ENCODE assay signal across 15 mouse cellular contexts in the genomic region with DNA sequence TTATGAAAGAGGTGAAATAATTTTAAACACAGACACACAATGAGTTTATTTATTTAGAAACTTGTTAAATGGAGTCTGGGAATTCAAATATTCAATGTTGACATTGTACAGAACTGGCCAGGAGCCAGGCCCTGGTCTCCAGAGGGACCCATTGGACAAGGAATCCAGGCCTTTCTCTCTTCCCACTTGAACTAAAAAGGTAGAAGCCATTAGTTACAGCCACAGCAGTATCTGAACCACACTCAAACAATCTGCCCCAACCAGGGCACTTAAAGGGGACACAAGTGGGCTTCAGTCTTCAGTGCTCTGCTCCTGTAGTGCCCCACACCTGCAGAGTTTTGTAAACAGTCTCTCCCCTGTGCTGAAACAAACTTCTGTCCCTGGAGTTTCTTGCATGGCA. TPM values are rescaled to one million over a fixed set of nuclear protein-coding genes. Genes with fewer than 3 reads are reported as not detected.
DNase-seq lines count a peak whose midpoint lies in the region; ATAC-seq and TF ChIP-seq lines count a peak whose summit lies in the region.
"Had no signal": no experiment of that assay in that cellular context is flagged by ENCODE, and none has a peak within 500 bp of the region (broad histone marks: within the 10 kb centered on the region; RNA-seq: fewer than 3 reads in every experiment).

No protein-coding gene starts in this region.

- TF ChIP-seq CTCF in lung, postnatal 0 days (IDR thresholded peaks at IDR 0.05), result no peak
- TF ChIP-seq CTCF in cerebellum, adult 2 months (IDR thresholded peaks at IDR 0.05; ENCODE audit: borderline replicate concordance, insufficient read depth, low read depth, low read length), result no peak

- intact Hi-C loops in heart, postnatal 25 days (cut with DNase I), result no loop called here

- TF ChIP-seq POLR2A in cerebellum, adult 2 months (IDR thresholded peaks at IDR 0.05; ENCODE audit: borderline replicate concordance, insufficient read depth, low read length), result no peak

- peak; percentile 59 for ATAC-seq in lung, postnatal 0 days
- no peak for ATAC-seq in intestine, embryonic 16.5 days

- H3K36me3 ChIP-seq in lung, postnatal 0 days (ENCODE audit: insufficient read depth, low read length), result no peaks in the 10 kb centered on the region
- H3K36me3 ChIP-seq in intestine, embryonic 16.5 days (ENCODE audit: control insufficient read depth, insufficient read depth, low read length), result no peaks in the 10 kb centered on the region
- H3K36me3 ChIP-seq: embryonic facial prominence, embryonic 15.5 days; hindbrain, embryonic 13.5 days; neural tube, embryonic 13.5 days had no signal

- DNase-seq in heart, adult 11 months, result peak; percentile 70
- no peak for DNase-seq in heart, postnatal 25 days (ENCODE audit: low spot score)
- DNase-seq in adipocyte (ENCODE audit: low spot score), result peak; percentile 37
- DNase-seq in kidney, postnatal 10 days, result peak; percentile 51
- DNase-seq in lung, postnatal 0 days (ENCODE audit: low spot score), result peak; percentile 82
- no peak for DNase-seq in cerebellum, adult 2 months
- DNase-seq in adrenal gland, postnatal 14 days, result no peak
- DNase-seq: adrenal gland, adult 8-10 months; cerebellum, adult 8-10 months; right cerebral cortex, postnatal 25 days; thymus, adult 2 months had no signal

- no peaks in the 10 kb centered on the region for H3K4me1 ChIP-seq in lung, postnatal 0 days (ENCODE audit: insufficient read depth, low read depth, low read length)
- H3K4me1 ChIP-seq in intestine, embryonic 16.5 days (ENCODE audit: control insufficient read depth, insufficient read depth, low read length), result peaks cover 13% of the 10 kb centered on the region
- peaks cover 4% of the 10 kb centered on the region; the same call in 1 of the 2 replicates for H3K4me1 ChIP-seq in cerebellum, adult 2 months (ENCODE audit: control insufficient read depth, insufficient read depth, low read length)

- no peaks in the 10 kb centered on the region for H3K9me3 ChIP-seq in lung, postnatal 0 days (ENCODE audit: low read length)
- no peaks in the 10 kb centered on the region for H3K9me3 ChIP-seq in intestine, embryonic 16.5 days (ENCODE audit: control insufficient read depth, low read length)
- H3K9me3 ChIP-seq: embryonic facial prominence, embryonic 15.5 days; hindbrain, embryonic 13.5 days; neural tube, embryonic 13.5 days had no signal

- H3K27ac ChIP-seq in lung, postnatal 0 days (ENCODE audit: low read length), result peak overlapping the region; percentile 87
- H3K27ac ChIP-seq in intestine, embryonic 16.5 days (ENCODE audit: low read length), result no peak overlapping the region
- no peak overlapping the region for H3K27ac ChIP-seq in cerebellum, adult 2 months (ENCODE audit: insufficient read depth, low read length)
- H3K27ac ChIP-seq: embryonic facial prominence, embryonic 15.5 days; hindbrain, embryonic 13.5 days; neural tube, embryonic 13.5 days had no signal

- H3K4me2 ChIP-seq in lung, postnatal 0 days (replicated peaks; ENCODE audit: low read depth, low read length), result peak overlapping the region; percentile 8; the same call in 1 of the 2 replicates
- H3K4me2 ChIP-seq in intestine, embryonic 16.5 days (ENCODE audit: low read depth, low read length), result no peak overlapping the region
- H3K4me2 ChIP-seq: embryonic facial prominence, embryonic 15.5 days; hindbrain, embryonic 13.5 days; neural tube, embryonic 13.5 days had no signal

- 0 out of 2 replicates have a peak, but pooled peaks cover 3% of the 10 kb centered on the region for H3K27me3 ChIP-seq in lung, postnatal 0 days (replicated peaks; ENCODE audit: insufficient read depth, low read length)
- H3K27me3 ChIP-seq in intestine, embryonic 16.5 days (replicated peaks; ENCODE audit: control insufficient read depth, insufficient read depth, low read length), result peaks cover 33% of the 10 kb centered on the region
- peaks cover 11% of the 10 kb centered on the region; the same call in 1 of the 2 replicates for H3K27me3 ChIP-seq in cerebellum, adult 2 months (ENCODE audit: control insufficient read depth, insufficient read depth, low read length)

- H3K9ac ChIP-seq in lung, postnatal 0 days (replicated peaks; ENCODE audit: low read depth), result no peak overlapping the region
- no peak overlapping the region for H3K9ac ChIP-seq in intestine, embryonic 16.5 days (ENCODE audit: low read depth, low read length)
- H3K9ac ChIP-seq: embryonic facial prominence, embryonic 15.5 days; hindbrain, embryonic 13.5 days; neural tube, embryonic 13.5 days had no signal

- peak; percentile 86 for TF ChIP-seq EP300 in lung, postnatal 0 days (IDR thresholded peaks at IDR 0.05)

- H3K4me3 ChIP-seq in lung, postnatal 0 days (ENCODE audit: low read depth, low read length), result no peak overlapping the region
- no peak overlapping the region for H3K4me3 ChIP-seq in intestine, embryonic 16.5 days (ENCODE audit: low read length)
- H3K4me3 ChIP-seq in cerebellum, adult 2 months (replicated peaks; ENCODE audit: insufficient read depth, low read depth, low read length), result no peak overlapping the region
- H3K4me3 ChIP-seq: embryonic facial prominence, embryonic 15.5 days; hindbrain, embryonic 13.5 days; neural tube, embryonic 13.5 days had no signal

RNA-seq across cellular contexts. Expression of gene Mecom, which starts 44.0 kb away (rescaled TPM):
- total RNA-seq in heart, postnatal 25 days (2021), result 10 to 100 TPM; 18.6 to 21.2 TPM
- polyA plus RNA-seq in lung, postnatal 0 days (2015; fragmentation: Nextera tagmentation; extraction: Ambion mirVana), result 22.4 and 29.5 TPM in 2 replicates
- polyA plus RNA-seq in intestine, embryonic 16.5 days (2015; fragmentation: Nextera tagmentation; extraction: Ambion mirVana), result 10.2 and 11.5 TPM in 2 replicates
- 2.6 and 4.3 TPM in 2 replicates for polyA plus RNA-seq in cerebellum, adult 2 months (2012; rRNA removed)
- total RNA-seq in adrenal gland, postnatal 14 days (2021), result 15.4 and 15.6 TPM in 2 replicates

Comparison
In these comparisons a context has a peak if more than half of its experiments do, and no peak if none do; other contexts are left out.
1. DNase-seq: peak in heart, adult 11 months (single experiment), adipocyte (single experiment), kidney, postnatal 10 days (single experiment) and lung, postnatal 0 days (single experiment); none in heart, postnatal 25 days (single experiment), cerebellum, adult 2 months (0 of 2) and adrenal gland, postnatal 14 days (single experiment).